Mouse (Mus musculus) monocyte, adult 2 months (primary cell): ENCODE measurements around the gene Notch3.
"Not testable (repeated sequence)": the region's sequence is repeated elsewhere in the genome, so short reads cannot be mapped to it uniquely, and the experiment has no call there.

ENCODE experiments used
- DNase-seq, 2 experiments: peaks; one replicate each; pipeline ENCODE4 v3.0.0; 2022; ENCODE audit warnings: low spot score in 2 of 2, low read depth in 1 of 2

Gene Notch3

DNA sequence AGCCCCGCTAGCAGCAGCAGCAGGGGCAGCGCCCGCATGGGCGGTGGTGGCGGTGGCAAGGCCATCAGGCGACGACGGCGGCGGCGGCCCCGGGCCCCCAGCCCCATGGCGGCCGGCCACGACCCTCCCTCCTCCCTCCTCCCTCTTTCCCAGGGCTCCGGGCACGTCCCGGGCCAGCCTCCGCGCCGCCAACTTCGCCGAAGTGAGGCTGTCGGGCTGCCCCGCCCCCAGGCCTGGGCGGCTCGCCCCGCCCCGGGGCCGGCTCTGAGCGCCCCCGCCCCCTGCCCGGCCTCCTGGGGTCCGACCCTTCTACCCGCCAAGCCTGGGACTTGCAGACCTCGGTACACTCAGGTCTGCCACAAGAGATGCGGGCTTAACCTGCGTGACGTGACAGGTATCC is at the start of gene Notch3:
Gene Notch3, minus strand, starts transcription at position 166 of the 400 bp plus-strand sequence.
- DNase-seq: no peak

DNA sequence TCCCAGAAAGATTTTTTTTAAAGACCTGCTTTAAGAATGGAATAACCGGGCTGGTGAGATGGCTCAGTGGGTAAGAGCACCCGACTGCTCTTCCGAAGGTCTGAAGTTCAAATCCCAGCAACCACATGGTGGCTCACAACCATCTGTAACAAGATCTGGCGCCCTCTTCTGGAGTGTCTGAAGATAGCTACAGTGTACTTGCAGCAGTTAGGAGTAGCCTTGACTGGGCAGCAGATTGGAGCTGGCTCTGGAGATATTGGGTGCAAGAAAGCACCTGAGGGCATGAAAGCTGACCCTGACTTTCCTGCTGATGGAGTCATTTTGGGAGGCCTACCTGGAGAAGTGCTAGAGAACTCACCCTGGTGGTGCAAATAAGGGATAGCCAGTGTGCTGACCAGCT is 48.9 kb upstream of the Notch3 start:
- not testable (repeated sequence) for DNase-seq

DNA sequence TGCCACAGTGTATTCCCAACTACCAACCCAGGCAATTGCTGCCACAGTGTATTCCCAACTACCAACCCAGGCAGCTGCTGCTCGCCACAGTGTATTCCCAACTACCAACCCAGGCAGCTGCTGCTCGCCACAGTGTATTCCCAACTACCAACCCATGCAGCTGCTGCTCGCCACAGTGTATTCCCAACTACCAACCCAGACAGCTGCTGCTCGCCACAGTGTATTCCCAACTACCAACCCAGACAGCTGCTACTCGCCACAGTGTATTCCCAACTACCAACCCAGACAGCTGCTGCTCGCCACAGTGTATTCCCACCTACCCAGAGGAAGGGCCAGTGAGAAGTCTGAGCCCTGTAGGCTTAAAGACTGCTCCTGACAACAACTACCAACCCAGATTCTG is 44.9 kb upstream of the Notch3 start:
- DNase-seq: not testable (repeated sequence)

DNA sequence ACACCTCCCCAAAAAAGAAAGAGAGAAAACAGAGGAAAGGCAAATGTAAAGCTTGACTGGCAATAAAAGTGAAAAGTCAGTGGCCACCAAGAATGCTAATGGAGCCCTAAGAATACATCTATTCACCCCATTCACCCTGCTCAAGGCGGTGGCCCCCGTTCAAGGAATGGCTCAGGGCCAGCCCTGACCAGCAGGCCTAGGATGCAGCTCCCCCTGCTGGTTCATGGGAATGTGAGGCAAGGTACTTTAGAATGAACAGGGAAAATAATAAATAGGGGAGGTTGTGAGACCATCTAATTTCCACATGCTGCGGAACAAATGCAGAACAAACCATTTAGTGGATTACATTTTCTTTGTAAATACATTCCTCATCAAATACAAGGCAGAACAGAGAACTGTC is 43.1 kb upstream of the Notch3 start:
- no peak for DNase-seq

DNA sequence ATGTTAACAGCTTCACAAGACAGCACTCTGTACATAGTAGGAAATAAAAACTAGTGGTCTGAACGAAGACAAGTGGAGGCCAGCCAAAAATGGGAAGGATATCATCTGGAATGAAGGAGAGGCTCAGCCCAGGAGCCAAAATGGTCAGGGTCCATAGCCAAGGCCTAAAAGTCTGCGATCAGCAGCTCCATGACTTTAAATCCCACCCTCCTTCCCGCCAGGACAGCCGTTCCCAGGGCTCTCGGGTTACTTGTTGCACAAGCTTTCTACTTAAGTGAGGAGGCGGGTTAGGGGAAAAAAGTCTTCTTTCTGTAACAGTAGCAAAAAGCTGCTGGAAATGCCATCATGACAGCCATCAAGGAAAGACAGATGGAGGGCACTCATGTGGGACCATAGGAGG is 42.5 kb upstream of the Notch3 start:
- no peak for DNase-seq

DNA sequence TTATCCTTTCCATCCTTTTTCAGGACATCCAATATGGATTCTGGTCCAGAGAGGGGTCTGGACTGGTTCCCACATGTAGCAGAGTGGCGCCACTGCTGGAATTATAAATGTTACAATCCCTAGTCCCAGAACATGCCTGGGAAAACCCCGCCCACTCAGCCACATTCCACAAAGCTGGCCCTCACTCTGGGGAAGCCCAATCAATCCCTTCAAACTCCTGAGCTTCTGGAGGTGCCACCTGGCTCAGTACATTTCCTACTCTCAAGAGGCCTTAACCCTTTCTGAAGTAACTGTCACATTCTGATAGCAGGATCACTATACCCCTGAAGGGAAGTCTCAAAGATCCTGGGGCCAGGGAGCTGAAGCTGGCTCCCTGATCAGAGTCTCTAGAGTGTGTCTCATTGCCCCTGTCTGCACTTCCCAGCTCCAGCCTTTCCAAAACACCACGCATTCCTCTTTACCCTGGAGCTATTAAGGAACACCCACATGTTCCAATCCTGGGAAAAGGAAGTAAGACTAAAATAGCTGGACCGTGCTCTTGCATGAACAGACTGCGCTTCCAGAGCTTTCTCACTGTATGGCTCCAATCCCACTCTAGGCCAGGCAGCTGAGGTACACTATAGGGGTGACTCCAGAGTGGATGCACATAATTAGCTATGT is 41.1 kb upstream of the Notch3 start:
- DNase-seq: no peak

DNA sequence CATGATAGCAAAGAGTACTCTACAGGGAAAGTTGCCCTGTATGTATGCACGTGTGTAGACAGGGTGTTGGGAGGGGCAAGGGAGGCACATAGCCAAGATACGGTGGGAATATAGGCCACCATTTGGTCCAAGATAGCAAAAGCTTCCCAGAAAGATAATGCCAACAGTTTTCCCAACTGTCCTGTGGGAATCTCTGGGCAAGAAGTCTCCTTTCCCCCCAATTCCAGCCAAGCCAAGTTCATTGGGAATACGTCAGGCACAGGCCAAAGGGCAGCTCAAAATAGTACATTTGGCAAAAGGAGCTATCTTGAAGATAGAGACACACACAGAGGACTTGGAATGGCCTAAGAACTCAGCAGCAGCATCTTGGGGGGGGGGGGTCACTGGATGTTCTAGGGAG is 38.7 kb upstream of the Notch3 start:
- no peak for DNase-seq

DNA sequence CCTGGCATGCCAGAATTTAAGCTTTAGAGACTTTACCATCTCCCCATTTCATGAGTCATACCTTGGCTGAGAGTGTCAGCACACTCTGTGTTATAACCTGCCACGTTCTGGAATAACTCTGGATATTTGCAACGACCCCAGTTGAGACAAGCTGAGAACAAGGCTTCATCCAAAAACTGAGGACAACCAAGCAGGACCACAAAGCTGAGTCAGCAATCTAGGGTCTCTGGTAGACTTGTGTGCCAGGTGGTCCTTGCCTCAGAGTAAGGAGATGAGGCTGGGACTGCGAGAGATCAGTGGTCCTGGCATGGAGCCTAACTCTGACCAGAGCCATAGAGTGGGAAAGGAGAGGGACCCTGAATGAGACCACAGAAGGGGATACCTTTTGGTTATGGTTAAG is 36.3 kb upstream of the Notch3 start:
- no peak for DNase-seq

DNA sequence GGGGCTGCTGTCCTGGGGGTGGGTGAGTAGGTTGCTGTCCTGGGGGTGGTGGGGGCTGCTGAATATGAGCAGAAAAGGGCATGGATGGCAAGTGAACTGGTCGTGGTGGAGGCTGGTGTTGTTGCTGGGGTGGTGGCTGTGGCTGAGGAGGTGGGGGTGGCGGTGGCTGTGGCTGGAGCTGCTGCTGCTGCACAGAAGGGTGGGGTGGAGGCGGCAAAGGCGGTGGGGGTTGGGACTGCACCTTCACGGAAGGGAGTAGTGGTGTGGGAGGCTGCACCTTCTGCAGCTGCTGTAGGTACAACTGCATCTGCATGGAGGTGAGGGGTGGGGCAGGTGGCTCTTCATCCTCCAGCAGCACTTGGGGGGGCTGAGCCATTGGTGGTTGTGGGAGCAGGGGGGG is 34.4 kb upstream of the Notch3 start:
- DNase-seq: no peak

DNA sequence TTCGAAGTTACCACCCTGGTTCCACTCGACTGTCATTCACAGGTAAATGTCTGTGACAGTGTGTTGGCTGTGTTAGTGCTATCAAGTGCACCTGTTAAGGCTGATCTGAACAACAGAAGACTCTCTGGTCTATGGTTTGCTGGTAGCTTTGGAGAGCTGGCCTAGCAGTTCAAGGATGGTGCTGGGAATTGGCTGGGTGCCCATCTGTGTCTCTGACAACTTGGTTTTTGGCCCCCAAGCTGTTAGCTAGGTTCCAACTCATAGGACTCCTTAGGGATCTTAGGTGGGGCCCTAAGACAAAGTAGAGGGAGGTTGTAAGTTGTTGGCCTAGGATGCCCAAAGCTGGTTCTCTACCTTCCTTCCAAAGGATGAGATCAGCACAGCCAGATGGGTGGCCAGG is 33.1 kb upstream of the Notch3 start:
- DNase-seq: no peak

DNA sequence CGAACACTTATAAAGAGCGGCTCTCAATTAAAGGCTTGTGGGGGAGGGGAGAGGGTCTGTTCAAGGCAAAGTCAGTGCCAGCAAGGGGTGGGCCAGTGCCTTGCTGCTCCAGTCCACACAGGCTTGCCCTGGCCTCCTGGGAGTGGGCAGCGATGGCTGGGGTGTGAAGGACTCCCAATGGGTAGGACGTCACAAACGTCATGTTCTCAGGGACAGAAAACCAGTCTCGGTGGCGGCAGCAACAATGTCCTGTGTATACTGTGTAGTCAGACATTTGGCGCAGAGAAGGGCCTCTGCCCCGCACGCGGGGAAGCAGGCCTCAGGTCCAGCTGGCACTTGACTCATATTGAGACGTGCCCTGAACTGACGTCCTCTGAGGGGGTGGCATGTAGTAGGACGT is 30.5 kb upstream of the Notch3 start:
- no peak for DNase-seq

DNA sequence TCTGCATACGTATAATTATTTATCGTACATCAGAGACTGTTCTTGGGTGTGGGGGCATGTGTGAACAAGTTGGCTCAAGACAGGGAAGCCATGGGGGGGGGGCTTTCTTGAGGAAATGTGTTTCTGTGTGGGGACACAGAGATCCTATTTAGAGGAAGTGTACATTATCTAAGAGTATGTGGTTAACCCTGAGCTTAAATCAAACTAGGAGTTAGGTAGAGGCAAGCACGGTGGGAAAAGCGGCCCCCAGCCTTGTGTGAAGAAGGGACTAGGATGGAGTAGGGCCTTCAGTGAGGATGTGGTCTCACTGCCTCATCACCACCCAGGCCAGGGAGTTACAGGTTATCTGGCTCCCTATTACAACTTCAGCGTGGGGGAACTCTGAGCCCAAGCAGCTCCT is 29.1 kb upstream of the Notch3 start:
- DNase-seq: no peak

DNA sequence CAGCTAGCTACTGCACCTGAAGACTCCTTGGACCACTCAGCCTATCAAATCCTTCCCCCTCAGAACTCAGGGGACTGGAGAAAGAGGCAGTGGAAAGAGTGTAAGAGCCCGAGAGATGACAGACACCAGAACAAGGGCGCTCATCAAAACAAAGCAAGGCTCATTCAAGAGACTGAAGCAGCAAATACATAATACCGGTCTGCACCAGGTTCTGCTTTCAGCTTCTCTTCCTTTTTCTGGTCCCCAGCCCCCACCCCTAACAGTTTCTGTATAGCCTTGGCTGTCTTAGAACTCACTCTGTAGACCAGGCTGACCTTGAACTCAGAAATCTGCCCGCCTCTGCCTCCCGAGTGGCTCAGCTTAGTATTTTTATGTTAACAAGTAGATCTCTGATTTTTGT is 26.4 kb upstream of the Notch3 start:
- DNase-seq: no peak

DNA sequence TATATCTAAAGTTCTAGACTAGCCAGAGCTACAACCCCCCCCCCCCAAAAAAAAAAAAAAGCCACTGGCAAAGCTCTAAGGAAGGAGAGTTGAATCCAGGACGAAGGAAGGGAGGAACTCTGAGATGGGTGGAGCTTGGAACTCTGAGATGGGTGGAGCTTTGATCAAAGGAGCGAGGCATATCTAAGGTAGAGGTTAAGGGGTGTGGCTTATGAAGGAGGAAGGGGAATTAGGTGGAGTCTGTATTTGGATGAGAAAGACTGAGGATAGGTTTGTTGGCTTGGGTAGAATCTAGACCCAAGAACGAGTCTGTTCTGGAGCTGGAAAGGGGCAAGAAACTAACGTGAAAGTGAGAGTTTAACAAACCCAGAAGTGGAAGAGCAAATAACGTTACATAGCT is 23.2 kb upstream of the Notch3 start:
- no peak for DNase-seq

DNA sequence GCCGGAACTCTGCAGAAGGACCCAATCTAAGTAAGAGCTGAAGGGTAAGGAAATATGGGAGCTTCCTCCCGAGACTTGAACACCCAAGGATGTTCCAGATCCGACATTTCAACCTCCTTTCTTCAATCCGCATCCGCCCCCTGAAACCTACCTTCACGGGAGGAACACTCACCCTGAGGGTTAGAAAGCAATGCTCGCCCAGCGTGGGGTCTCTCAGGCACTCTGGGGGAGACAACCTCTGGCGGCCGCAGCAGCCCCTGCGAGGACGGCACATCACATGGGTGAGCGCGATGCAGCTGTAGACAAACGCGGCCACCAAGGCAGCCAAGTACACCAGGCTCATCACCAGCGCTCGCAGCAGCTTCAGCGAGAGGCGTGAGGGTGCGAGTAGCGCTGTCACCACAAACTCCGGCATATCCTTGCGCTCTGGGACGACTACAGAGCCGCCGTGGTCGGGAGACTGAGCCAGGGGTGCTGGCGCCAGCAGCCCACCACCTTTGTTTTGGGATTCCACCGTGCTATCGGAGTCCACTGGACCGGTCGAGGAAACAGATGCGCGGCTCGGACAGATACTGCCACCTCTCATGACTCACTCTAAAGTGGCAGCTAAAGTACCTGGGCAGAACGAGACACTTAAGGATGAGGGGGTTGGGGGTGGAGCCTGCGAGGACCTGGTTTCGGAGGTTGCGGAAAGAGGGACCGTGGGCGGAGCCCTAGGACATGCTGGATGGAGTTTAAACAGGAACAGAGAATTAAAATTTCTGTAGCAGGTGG is 22.4 kb upstream of the Notch3 start, which contains the start of gene Ephx3:
Gene Ephx3, minus strand, starts transcription at position 687 of the 774 bp plus-strand sequence.
- no peak for DNase-seq

DNA sequence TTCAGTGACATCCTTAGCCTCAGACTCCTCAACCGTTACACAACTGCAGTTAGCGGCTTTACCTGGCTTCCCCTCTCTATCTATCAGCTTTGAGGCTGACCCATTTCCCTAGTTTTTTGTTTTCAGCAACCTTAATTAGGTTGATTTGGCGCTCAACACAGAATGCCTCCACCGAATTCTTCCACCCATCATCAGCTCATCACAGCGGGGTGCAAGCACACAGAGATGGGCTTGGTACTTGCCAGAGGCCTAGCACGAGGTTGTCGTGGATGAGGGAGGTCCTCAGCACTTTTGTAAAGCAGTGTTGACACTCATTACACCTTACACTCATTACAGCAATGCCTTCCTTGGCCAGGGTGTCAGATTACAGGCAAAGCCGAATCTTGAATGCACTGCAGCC is 16.4 kb upstream of the Notch3 start:
- DNase-seq: no peak

DNA sequence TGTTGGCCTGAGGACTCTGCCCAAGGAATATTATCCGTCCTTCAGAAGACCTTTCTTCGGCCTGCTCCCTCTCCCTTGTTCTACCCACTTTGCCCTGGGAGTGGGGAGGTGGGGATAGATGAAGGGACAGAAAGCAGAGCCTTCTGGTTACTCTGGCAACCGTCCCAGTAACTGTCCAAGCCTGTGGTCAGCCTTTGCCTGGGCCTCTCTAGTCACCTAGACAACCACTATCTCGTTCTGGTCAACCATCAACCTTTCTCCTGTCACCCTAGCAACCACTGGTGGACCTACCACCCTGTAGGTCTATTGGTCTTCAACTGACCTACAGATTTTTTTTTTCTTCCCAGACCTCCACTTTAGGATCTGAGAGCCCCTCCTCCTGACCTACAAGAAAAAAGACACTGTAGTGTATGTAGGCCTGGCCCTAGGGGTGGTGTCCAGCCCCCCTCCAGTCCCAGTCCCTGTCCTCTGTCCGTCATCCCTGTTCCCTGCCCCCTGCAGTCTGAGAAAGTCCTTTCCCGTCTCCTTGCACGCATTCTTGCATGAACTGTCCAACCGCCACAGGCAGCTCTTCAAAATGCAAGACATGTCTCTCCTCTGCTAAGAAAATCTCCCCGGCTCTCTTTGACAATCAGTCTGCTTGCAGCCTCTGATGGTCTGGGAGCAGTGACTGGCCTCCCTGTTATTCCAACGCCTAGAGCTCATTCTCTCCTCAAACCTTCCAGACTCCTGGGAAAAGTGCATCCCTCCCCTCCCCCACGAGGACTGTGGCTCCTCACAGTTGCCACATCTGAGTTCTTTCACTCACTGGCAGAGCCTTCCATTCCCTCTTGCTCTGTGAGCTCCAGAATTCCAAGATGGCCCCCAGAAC is 13.2 kb upstream of the Notch3 start:
- DNase-seq: no peak

DNA sequence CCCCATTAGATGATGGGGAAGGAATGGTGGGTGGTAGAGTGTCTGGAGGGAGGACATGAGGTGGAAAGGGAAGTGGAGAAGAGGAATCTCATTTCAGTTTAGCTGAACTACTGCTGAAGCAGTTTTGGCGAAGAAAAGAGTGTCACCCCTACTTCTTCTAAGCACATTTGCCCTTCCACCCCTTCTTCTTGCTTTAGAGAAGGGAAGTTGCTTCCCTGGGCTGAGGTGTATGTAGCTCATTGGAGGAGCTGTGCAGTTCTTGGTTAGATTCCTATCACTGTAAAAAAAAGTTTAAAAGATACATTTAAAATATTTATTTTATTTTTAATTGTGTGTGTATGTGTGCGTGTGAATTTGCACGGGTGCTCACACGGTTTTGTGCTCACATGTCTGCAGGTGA is 10.3 kb upstream of the Notch3 start:
- DNase-seq: no peak

DNA sequence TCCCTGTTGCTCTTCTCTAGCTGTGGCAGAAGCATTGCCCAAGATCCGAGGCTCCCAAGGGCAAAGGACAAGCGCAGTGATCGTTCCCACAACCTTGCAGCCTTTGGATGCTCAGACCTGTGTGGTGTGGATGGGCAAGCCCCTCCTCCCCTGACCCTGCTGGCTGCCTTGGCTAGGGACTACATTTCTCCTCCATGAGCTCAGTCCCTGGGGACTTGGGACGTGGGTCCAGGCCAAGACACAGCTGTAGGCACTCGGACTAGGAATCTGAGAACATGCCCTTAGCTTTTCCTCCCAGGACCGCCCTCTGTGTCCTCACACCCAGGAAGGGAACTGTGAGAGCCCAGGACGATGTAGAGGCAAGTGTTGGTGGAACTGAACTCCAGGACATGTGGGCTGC is 6.5 kb upstream of the Notch3 start:
- no peak for DNase-seq

DNA sequence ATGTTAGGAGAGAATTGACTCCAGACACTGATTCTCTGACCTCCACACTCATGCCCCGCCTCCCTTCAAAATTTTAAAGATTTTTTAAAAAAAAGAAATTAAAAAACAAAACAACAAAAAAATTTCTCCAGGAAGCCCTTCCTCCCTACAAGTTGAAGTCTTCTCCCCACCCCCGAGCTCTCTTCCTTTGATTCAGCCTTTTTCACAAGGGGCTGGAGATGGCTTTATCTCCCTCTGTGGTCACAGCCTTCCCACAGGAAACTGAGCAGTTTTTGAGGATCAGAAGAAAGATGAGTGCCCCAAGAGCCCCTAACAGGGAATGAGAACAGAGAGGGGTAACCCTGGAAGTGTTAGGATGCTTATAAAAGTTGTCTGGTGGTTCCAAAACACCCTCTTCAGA is 5.8 kb upstream of the Notch3 start:
- DNase-seq: no peak

DNA sequence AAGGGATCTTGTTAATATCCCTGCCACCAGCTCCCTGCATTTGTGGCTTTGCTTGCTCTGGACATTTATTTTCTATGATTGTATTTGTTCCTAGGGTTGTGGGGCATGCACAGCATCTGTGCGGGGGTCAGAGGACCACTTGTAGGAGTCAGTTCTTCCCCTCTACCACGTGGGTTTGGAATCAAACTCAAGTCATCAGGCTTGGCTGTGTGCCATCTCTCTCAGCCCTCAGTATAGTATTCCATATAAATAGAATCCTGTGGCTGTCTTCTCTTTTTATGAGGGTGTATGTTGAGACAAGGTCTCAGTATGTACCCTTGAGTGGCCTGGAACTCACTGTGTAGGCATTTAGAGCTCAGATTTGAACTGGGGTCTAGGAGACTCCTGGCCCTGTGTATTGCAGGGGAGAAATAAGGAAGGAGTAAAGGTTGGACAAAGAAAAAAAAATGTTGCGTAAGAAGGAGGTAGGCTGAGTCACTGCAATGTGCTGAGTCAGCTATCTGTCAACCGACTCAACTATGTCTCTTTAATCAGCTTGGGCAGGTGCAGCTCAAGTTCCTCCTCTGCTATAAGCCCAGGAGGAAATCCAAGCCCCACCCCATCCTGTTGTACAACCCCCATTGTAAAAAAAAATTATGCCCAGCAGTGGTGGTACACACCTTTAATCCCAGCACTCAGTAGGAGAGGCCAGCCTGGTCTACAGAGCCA is 3.0 kb upstream of the Notch3 start:
- no peak for DNase-seq
